Mouse (Mus musculus) erythroid progenitor cell, adult 5-6 weeks (primary cell): ENCODE measurements around the gene Rnf181. TPM values are rescaled to one million over a fixed set of nuclear protein-coding genes. Genes with fewer than 3 reads are reported as not detected.

Source experiments
- ATAC-seq: replicated peaks from 2 replicates; pipeline ENCODE4 v1.8.0; 2016; ENCODE audit warnings: moderate number of reproducible peaks, mild to moderate bottlenecking, moderate TSS enrichment, inconsistent platforms; ENCODE audit not compliant: poor library complexity, low FRiP score, severe bottlenecking
- total RNA-seq, 2 experiments: library from RNA; stranded (forward) in 1 of 2; stranded (reverse) in 1 of 2; fragments of 150-400 nt in 1 of 2; fragments of 186-747, 209-891 nt in 1 of 2; gene quantifications; 2 replicates each; pipeline versions ENCODE4 v1.2.3 to v1.2.4; 2015 to 2017; ENCODE audit warnings: low replicate concordance in 2 of 2

Gene Rnf181
- total RNA-seq, 2 experiments from 2014 or later = 56.4 to 96.0 TPM

DNA sequence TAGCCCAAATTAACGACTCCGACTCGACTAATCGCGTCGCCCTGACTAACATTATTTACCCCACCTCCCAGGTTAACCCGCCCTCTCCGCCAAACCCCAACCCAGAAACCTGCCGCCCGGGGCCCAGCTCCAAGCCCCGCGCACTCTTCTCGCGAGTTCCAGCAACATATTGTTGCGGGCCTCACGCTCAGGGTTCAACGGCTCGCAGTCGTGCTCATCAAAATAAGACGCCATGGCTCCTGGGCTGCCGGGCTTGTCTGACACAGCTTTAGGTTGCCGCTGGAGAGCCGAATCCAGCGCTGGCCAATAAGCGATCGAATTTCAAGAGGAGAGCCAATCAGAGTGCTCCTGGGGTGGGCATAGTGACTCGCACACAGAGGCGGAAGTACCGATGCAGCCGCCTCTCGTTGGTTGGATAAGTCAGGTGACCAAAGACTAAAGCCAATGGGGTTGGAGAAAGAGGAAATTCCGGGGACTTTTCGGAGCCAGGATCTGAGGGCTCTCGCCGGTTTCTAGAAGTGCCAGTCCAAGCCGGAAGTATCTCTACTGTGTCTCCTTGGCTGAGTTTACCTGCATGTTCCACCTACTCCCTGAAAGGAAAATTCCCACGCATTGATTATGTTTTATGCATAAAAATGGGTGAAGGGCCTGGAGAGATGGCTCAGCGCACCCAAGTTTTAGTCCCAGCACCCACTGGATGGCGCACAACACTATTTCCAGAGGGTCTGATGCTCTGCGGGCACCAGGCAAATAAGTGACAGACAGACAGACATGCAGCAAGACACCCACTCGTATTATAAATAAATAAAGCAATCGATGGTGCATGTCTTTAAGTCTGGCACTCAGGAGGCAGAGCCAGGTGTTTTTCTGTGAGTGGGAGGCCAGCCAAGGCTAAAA lies 4.4 kb downstream of the Rnf181 start:
- peak; percentile 93 for ATAC-seq

- ATAC-seq = no peak
These were observed 5.6 kb downstream of the Rnf181 start for GRCm38 (mm10) chr6:72361121-72361551.

GRCm38 (mm10) chr6:72360599-72360935 lies 6.2 kb downstream of the Rnf181 start:
- no peak for ATAC-seq

DNA sequence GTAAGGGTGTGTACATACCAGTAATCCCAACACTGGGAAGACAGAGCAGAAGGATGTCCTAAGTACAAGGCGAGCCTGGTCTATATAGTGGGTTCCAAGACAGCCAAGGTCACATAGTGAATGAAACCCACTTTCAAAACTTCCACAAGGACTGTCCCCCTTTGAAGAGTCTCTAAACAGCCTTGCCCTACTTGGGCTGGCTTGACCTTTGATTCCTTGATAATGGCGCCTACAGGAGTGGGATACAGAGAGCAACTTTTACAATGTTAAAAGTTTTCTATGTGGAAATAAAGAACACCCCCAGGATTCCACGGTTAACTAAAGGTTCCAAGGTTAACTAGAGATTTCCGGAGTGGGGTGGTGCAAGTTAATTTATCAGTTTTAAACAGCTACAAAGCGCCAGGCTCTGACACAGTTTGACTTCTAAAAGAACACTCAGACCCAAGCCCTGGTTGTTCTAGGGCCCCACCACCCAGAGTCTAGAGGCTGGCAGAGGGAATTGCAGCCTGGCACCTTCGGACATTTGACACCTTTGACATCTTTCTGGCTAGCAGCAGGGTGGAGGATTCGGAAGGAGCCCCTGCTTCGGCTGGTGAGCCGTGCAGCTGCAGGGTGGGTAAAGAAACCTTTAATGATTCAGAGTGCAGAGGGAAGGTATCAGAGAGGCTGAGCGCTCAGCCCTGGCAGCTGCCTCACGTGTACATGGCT lies 6.7 kb downstream of the Rnf181 start:
- no peak for ATAC-seq

- no peak for ATAC-seq
These were observed 7.4 kb downstream of the Rnf181 start for GRCm38 (mm10) chr6:72359343-72359742.

DNA sequence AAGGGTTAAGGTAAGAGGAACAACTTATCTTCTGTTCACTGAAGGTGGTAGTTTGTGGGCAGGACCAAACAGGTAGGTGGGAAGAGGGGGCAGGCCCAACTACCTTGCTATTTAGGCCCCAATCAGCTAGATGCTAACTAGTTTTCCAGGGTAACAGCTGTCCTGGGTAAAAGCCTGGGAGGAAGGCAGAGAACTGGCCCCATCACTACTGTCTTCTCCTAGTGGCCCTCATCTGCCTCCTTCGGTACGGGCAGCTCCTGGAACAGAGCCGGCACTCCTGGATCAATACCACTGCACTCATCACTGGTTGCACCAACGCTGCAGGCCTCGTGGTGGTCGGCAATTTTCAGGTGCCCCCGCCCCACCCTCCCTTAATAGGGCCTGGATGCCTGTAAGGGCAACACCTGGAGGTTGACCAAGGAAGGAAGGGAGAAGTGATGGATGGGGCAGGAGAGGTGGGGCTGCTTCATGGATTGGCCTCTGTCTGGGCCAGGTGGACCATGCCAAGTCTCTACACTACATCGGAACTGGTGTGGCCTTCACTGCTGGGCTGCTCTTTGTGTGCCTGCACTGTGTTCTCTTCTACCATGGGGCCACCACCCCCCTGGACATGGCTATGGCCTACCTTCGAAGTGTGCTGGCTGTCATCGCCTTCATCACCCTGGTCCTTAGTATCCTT lies 8.5 kb downstream of the Rnf181 start:
- ATAC-seq = no peak

DNA sequence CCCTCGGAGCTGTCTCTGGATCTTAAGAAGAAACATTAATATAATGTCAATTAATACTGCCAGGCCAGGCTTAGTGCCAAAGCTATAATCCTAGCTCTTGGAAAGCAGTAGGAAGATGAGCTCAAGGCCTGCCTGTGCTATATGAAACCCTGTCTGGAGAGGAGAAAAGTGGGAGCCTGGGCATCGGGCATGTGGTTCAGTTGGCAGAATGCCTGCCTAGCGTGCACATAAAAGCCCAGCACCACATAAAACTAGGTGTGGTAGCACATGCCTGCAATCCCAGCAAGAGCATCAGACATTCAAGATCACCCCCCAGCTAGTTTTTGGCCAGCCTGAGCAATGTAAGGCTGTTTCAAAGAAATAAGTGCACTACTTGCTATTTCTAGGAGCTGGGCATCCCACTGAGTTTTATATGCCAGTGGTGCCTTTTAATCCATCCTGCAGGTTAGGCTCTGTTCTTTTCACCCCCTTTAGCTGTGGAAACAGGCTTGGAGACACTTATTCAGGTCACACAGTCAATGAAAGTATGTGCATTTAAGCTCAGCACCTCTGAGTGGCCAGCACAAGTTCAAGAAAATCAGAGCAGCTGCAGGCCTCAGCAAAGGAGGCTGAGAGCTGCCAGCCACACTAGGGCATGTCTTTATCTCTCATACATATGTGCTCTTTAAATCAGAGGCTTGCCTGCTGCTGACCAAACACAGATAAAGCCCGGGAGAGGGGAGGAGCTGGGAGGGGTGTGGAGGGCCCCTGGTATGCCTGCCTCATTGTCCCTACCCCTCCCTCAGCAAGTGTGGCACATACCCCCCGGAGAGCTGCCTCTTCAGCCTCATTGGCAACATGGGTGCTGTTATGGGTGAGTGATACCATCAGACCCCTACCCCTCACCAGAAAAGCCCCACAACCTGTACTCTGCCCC lies 9.3 kb downstream of the Rnf181 start:
- ATAC-seq = peak; percentile 37

DNA sequence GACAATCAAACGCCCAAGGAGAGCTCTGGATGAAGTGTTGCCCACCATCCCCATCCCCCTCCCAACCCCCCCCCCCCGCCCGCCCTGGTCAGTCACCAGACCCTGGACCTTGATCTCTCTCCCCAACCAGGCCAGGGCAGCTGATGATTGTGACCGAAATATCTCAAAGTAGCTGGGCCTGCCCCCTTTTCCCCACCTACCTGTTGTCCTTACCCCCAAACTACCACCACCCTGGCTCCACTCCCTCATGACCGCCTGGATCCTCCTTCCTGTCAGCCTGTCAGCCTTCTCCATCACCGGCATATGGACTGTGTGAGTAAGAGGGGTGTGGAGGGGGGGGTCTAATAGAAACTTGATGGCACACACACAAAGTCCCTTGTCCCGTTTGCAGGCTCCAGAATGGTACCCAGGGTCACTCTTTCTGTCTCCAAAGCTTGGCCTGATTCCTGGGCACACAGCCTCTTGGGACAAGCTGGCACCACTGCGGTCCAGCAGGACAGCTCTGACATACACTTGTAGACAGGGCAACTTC lies 10.7 kb downstream of the Rnf181 start:
- no peak for ATAC-seq

DNA sequence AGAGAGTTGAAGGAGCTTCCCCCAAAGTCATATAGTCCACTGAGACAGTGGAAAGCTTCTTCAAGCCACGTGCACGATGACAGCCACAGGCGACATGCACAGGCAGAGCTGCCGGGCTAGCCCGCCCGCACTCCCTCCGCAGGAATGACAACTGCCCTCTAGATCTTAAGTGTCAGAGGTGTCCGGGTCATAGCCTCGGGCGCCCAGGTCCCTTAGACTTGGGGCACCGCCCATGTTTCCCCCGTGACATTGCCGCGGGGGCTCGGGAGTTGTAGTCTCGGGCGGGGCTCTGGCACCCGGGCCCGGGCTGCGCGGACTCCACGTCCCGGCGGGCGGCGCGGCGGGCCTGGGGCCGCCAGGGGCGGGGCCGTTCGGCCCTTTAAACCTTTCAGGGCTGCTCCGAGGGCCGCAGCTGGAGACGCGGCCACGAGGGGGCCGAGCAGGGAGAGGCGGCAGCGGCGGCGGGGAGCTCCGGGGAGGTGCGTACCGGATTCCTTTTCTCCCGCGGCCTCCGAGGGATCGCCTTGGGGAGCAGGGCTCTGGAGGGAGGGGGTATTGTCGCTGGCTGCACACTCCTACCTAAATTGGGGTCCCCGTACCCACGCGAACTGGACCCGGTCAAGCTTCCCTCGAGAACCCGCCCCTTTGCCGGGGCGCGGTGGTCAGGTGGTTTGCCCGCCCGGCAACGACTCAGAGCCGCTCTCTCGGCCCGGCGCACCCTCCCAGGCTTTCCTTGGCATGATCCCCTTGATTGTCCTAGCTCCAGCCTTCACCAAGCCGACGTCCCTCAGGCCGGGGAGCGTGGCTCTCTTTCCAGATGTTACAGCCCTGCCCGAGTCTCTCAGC lies 11.5 kb downstream of the Rnf181 start, which contains the start of gene Tmem150a:
Gene Tmem150a (plus strand): TSS at position 382 of the 846 bp plus-strand sequence.
- ATAC-seq = no peak

DNA sequence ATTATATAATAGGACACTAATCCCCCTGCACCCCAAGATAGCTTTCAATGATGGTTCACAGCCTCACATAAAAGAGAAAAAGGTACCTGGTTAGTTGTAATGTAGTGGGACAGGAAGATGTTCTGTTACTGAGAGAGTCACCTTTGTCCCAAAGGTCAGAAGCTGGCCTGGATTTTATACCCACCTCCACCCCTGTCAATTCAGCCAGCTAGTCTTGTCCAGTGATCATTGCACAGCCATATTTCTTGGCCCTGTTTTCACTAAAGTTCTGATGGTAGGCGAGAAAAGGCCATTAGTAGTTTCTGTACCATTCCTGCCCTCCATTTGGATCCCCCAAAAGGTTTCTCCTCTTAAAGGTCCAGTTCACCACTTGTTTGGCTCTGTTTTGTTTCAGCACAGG lies 12.7 kb downstream of the Rnf181 start:
- ATAC-seq = no peak

DNA sequence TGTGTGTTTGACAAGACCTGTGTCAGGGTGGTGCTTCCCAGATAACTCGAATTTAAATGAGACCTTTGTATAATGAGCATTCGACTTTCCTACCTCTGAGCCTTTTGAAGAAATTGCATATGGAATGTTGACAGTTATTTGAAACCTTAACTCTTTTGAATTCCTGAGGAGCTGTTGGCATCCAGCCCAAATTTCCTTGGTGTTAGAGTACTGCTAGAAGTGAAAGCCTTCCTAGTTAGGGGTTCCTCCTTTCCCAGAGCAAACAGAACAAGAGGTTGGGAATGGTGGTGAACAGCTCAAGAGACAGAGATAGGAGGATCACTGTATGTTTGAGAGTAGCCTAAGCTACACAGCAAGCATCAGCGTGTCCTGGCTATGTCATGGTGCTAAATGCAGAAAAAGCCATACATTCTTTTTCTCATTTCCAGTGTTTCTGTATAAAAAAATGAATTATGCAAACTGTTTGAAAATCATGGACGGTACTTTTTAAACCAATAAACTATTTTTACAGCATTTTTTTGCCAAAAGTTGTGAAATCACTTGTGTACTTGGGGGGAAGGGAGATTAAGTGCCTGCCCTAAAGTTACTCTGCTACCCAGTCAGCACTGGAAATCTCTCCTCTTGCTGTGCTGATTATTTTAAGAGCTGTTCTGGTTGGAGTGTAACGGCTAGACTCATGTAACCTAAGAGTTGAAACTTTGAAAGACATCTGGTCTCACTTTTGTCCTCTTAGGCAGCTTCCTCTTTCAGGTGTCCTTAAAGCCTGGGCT lies 13.9 kb downstream of the Rnf181 start:
- ATAC-seq = no peak

- no peak for ATAC-seq
These were observed 16.5 kb downstream of the Rnf181 start for GRCm38 (mm10) chr6:72350214-72350613.

- no peak for ATAC-seq
These were observed 18.3 kb downstream of the Rnf181 start for GRCm38 (mm10) chr6:72348411-72348810.

GRCm38 (mm10) chr6:72347166-72347941 lies 19.4 kb downstream of the Rnf181 start, which contains the start of gene 0610030E20Rik:
0610030E20Rik (plus strand) TSS chr6:72347317.
- peak; percentile 60 for ATAC-seq

- ATAC-seq = 0 out of 2 replicates have a peak, but pooled peaks have one; percentile 40
These were observed 20.5 kb downstream of the Rnf181 start for GRCm38 (mm10) chr6:72346261-72346660.

DNA sequence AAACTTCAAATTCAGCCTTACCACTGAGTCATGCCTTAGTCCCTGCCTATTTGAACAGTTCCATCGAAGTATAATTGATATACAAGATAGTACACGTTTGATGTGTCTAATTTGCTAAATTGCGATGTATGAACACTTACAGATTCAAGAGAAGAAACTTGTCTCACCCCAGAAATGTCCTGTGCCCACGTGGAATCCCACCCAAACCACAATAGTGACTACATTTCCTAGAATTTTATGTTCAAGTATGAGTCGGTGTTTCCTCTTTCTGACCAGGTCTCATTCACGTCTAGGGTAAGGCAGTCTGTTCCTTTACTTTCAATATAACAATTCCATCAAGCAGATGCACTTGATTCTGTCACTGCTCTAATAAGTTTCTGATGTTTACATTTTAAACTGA lies 21.1 kb downstream of the Rnf181 start:
- ATAC-seq = peak; percentile 39

DNA sequence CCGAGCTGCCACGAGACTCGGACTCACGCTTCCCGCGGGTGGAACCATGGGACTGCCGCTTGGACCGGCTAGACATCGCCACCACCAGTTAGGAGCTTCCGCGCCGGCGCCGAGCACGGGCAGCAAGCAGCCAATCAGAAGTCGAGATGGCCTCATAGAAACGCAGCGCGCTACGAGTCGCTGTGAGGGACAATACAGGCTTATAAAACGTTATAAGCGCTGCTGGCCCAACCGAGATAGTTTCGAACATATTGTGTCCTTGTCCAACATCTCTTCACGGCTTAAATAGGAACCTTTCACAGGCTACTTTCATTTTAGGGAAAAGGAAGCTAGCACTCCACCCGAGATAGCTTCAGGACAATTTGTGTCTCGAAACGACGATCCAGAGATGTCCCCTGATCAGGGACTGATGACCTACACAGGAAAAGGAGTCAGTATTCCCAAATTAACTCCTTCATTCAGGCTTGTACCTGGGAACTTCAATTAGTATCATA lies 21.6 kb downstream of the Rnf181 start, which contains the start of gene Usp39:
Gene Usp39 (minus strand): TSS at position 111 of the 494 bp plus-strand sequence.
- ATAC-seq = peak; percentile 90
